Mouse (Mus musculus): ENCODE data around the gene Pced1a.

GRCm38 (mm10) chr2:130451727-130452090 lies 27.2 kb upstream of the Pced1a start:
- no peak for TF ChIP-seq CTCF (IDR thresholded peaks at IDR 0.05)
- TF ChIP-seq EP300 (IDR thresholded peaks at IDR 0.05): no peak

Data from lung, postnatal 0 days (tissue).